Mouse (Mus musculus): ENCODE measurements around the gene Add3.

The Add3 gene

DNA sequence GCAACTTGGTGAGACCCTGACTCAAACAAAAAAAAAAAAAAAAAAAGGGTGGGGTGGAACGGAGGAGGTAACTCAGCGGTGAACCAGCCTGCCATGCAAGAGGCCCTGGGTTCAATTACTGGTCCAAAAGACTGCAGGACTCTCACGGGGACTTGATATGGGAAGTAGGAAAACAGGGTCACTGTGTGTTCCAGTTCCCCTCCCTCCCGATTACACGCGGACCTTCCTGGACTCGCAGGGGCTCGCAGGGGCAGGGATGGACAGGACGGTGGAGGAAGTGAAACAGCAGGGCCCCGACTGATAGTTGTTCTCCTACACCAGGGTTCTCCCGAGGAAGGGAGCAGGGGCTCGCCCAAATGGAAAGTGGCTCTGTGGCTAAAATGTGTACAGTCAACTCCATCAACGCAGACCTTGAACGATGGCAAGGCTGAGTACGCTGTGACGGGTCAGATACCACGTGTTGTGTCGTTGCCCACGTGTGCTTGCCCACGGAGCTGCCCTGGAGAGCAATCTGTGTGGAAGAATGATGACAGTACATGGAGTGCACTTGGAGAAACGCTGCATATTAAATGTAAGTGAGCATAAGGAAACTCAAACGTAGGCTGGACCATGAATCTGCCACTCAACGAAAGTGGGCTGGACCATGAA lies 133.7 kb downstream of the Add3 start:
- DNase-seq (ENCODE audit: low spot score), result no peak

DNA sequence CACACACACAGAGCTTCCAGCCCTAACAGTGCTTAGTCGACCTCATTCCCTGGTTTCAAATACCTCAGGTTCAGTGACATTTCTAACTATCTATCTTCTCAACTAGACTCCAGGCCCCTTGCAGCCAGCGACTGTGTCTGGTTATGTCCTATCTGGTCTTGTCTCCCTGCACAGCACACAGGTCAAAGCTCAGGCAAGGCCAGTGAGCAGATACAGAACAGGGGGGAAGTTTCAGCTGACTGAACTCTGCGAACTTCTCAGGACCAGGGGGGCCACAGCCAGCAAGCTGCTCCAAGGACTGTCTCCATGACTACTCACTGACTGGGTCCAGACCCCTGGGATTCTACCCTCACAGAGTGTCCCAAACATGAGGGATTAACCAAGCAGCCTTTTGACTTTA lies 135.0 kb downstream of the Add3 start:
- DNase-seq (ENCODE audit: low spot score), result no peak

DNA sequence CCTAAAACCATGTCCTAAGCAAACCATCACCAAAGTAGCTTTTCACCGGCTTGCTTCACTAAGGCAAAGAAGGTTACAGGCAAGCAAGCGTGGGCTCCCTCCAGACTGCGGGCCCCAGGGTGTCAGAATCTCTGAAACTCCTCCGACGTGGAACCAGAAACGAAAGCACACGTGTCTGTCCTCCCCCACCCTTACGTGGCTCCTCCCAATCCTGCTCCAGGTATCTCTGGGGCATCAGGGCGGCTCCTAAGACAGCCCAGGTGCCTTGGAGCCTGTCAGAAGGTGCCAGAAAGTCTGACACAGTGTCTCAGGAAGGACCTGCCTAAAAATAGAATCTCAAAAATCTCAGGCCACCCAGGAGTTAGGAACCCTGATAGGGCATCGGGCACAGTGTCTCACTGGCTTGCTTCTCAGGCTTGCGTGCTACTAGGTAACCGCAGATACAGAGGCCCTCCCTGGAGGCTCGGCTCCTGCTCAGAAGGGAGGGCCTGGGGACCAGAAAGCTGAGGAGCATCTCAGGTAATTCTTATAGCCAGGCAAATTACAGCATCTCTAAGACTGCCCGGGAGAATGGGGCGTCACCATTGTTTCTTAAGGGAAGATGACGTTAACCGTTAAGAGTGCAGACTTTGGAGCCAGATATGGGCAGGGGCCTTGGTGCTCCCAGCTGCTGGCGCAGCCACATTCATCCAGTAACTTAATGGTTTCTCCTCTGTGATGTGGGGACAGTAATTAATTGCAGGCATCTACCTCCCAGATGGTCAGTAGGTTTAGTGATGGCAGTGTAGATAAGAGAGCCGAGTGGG lies 136.9 kb downstream of the Add3 start:
- no peak for DNase-seq (ENCODE audit: low spot score)

GRCm38 (mm10) chr19:53278491-53279415 lies 138.5 kb downstream of the Add3 start:
- DNase-seq (ENCODE audit: low spot score), result no peak

DNA sequence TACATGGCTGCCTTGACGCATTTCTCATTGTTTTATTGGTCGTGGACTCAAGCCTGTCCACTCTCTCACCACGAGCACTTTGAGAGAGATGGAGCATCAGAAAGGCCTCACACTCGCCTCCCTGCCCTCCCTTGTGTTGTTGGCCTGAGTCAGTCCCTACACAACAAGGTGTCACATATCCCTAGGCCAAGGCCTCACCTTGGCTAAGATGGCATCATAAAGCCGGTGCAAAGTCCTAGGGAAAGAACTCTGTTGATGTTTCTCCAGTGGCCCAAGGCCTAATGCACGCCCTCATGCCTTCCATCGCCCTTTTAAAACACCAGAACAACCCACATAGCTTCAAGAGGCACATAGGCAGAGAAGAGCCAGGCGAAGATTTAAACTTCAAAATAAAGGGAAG lies 140.0 kb downstream of the Add3 start:
- no peak for DNase-seq (ENCODE audit: low spot score)

- no peak for DNase-seq (ENCODE audit: low spot score)
These were observed 142.3 kb downstream of the Add3 start for GRCm38 (mm10) chr19:53282571-53282970.

DNA sequence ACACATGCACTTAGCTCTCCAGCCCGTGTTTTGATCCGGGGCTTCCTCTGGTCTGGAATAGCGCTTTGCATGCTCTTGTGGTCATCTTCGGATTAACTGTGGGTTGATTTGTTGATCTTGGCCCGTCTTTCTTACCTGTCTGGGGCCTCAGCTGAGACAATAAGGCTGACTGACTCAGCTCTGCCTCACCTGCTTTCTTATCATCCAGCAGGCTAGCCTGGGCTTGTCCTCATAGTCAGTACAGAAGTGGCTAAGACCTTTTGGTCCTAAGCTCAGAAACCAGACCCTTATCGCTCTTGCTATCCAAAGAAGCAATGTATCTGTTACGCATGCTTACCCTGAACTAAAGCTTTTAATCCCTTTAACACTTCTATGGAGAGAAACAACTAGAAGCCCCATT lies 143.5 kb downstream of the Add3 start:
- peak; percentile 65 for DNase-seq (ENCODE audit: low spot score)

DNA sequence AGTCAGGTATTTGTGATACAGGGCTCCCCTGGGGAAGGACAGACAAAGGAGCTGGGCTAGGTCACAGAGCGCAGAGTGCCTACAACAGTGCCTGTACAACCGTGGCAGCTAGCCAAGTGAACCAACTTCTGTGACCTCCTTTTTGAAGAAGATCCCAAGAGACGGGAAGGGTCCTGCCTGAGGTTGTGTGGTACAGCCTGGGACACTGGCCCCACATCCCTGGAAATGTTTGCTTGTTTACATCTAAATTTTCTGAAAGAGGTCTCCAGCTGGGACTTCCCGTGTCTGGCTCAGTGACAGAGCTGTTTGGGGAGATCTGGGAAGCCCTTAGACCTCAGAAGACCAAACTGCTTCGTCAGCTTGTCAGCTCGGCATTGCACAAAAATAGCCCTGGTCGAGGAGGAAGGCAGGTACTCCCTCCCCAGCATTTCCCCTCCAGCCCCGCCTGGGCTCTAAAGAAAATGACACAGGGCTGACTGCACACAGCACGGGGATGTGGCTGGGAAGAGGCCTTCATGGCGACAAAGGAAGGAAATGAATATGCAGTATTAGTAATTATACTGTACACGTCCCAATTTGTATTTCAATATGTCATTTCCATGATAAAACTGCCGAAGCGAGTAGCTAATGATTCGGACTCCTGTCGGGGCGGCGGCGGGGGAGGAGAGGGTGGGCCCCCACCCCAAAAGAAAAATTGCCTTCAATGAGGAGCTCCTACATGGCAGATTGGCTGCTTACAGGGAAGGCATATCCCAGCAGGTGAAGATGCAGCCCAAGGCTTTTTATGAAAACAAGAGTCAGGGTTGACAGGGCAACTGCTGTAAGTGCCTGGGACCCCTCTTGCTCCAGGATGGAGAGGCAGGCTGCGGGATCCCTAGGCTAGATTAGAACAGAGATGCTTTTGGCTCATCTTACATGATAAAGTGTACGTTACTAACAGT lies 144.3 kb downstream of the Add3 start:
- no peak for DNase-seq (ENCODE audit: low spot score)

DNA sequence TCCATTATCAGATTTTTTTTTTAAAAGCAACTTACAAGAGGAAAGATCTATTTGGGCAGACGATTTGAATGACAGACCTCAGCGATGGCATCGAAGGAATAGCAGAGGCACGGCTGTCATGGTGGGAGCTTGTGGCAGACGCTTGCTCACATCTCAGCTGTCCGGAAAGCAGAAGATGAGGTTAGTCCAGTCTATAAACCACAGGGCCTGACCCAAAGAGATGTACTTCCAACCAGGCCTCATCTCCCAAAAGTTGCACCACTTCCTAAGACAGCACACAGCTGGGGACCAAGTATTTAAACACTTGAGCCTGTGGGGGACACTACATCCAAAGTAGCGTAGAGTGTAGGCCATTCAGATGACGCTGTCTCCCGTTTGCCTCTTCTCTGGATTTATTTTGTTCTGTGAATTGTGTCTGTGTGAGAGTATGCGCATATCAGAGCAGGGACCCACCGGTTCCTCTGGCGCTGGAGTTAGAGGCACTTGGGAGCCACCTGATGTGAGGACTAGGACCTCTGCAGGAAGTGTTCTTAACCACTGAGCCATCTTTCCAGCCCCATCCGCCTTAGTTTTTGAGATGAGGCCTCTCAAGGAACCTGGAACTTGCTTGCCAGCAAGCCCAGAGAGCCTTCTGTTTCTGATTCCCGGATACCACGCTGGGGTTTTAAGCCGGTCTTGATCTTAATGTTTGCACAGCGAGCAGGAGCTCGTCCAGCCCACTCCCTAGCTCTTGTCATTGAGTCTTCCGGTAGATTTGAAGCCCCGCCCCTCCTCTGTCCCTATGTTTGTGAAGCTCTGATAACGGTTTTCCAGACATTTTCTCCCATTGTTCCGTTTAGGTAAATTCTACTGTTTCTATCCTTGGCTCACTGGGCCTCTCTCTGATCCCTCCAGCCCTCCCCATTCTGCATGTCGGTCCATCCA lies 156.3 kb downstream of the Add3 start:
- DNase-seq (ENCODE audit: low spot score), result no peak

Data from urinary bladder, postnatal 14 days (tissue).